Comparison of ENCODE assay signal across 27 mouse cellular contexts in genomic region chr12:81011994-81012393, GRCm38 (mm10). TPM values are rescaled to one million over a fixed set of nuclear protein-coding genes. Genes with fewer than 3 reads are reported as not detected.
"Had no signal": no experiment of that assay in that cellular context is flagged by ENCODE, and none has a peak within 500 bp of the region (broad histone marks: within the 10 kb centered on the region; RNA-seq: fewer than 3 reads in every experiment).

No protein-coding gene starts in this region.

- ATAC-seq: inflammation-experienced regulatory T-cells, adult 6 months; lung, postnatal 0 days; midbrain, embryonic 15.5 days had no signal

- H3K36me3 ChIP-seq: kidney, embryonic 15.5 days; liver, embryonic 13.5 days; midbrain, embryonic 12.5 days; midbrain, embryonic 15.5 days; neural tube, embryonic 12.5 days; neural tube, embryonic 15.5 days had no signal

- H3K4me3 ChIP-seq: kidney, embryonic 15.5 days; left cerebral cortex, adult 2 months; liver, embryonic 13.5 days; midbrain, embryonic 12.5 days; midbrain, embryonic 15.5 days; neural tube, embryonic 12.5 days; neural tube, embryonic 15.5 days had no signal

- H3K9me3 ChIP-seq: kidney, embryonic 15.5 days; liver, embryonic 13.5 days; midbrain, embryonic 12.5 days; midbrain, embryonic 15.5 days; neural tube, embryonic 12.5 days; neural tube, embryonic 15.5 days had no signal

- DNase-seq: kidney, adult 11 months; kidney, adult 8-10 months; kidney, postnatal 14 days; kidney, postnatal 4 days; layer of hippocampus, postnatal 36 days; liver, embryonic 13.5 days; lung, embryonic 14.5 days; right cerebral cortex, adult 18-20 months; right cerebral cortex, postnatal 25 days; spleen, adult 18-20 months; thymus, adult 2 months; thymus, postnatal 14 days had no signal

- H3K27me3 ChIP-seq: liver, embryonic 13.5 days; midbrain, embryonic 12.5 days; midbrain, embryonic 15.5 days; neural tube, embryonic 12.5 days; neural tube, embryonic 15.5 days had no signal

- H3K9ac ChIP-seq: kidney, embryonic 15.5 days; liver, embryonic 13.5 days; lung, embryonic 14.5 days; midbrain, embryonic 12.5 days; midbrain, embryonic 15.5 days; neural tube, embryonic 12.5 days; neural tube, embryonic 15.5 days had no signal

- H3K4me2 ChIP-seq: kidney, embryonic 15.5 days; liver, embryonic 13.5 days; lung, embryonic 14.5 days; midbrain, embryonic 12.5 days; midbrain, embryonic 15.5 days; neural tube, embryonic 12.5 days; neural tube, embryonic 15.5 days had no signal

- H3K4me1 ChIP-seq: liver, embryonic 13.5 days had no signal

- H3K27ac ChIP-seq: kidney, embryonic 15.5 days; left cerebral cortex, adult 2 months; liver, embryonic 13.5 days; macrophage; midbrain, embryonic 12.5 days; midbrain, embryonic 15.5 days; neural tube, embryonic 12.5 days; neural tube, embryonic 15.5 days had no signal

RNA-seq across cellular contexts. Expression of gene Slc10a1, which starts 43.5 kb away (rescaled TPM):
- total RNA-seq: layer of hippocampus, adult 18-20 months; layer of hippocampus, postnatal 10 days; layer of hippocampus, postnatal 36 days; left cerebral cortex, adult 2 months; left cerebral cortex, postnatal 10 days; left cerebral cortex, postnatal 36 days; megakaryocyte, adult 5-6 weeks had no signal
- polyA plus RNA-seq: macrophage; urinary bladder, adult 2 months had no signal
